Mouse (Mus musculus) neutrophil, adult 5-6 weeks (primary cell): Measurements from ENCODE around the gene Gimap1. TPM values are rescaled to one million over a fixed set of nuclear protein-coding genes. Genes with fewer than 3 reads are reported as not detected.

Experiments used
- ATAC-seq: fragments of 151-379, 151-347 bp; 2 replicates; pipeline ENCODE4 v1.8.0; 2017; ENCODE audit warnings: mild to moderate bottlenecking, moderate TSS enrichment; ENCODE audit not compliant: insufficient number of reproducible peaks, poor library complexity, low FRiP score, severe bottlenecking; ENCODE audit errors: extremely low read depth
- total RNA-seq: library from RNA; stranded (forward); fragments of 200-1000 nt; gene quantifications from 2 replicates; pipeline ENCODE4 v1.2.3, GENCODE M21; 2017

Gimap1 gene
- 288 and 296 TPM in 2 replicates for total RNA-seq

DNA sequence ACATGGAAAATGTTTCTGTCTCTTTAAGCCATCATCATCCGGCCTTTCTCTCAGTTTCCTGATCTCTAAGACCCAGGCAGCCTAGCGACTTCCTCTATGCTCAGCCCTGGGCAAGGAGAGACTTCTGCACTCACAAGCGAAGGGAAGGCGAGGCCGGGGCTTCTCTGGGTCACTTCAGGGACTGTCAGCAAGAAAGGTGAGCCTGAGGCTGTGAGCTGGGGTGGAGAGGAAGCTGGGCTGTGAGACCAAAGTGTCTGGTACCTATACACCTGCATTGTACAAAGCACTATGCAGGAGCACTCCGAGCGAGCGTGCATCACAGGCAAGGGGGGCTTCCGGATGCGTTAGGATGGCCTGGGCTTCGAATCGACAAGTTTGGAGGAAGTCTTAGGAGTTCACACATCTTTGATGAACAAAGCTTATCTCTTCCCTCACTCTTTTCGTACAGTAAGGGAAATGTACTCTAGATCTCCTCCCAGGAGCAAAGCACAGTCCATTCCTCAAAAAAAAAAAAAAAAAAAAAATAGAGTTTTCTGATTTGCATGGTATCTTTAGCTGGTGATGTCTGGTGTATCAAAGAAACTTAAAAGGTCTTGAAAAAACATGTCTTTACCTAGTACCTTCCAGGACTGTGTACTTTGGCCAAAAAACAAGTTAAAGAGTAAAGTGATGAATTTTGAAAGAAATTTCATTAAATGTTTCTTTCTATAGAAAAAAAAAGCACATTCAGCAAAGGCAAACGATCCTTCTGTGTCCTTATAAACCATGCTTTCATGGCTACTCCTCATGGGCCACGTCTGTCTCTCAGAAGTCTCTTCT is at the start of gene Gimap1:
TSS of gene Gimap1 (plus strand) at position 94 of the 819 bp plus-strand sequence.
- peak; percentile 71; the same call in 1 of the 2 replicates for ATAC-seq

DNA sequence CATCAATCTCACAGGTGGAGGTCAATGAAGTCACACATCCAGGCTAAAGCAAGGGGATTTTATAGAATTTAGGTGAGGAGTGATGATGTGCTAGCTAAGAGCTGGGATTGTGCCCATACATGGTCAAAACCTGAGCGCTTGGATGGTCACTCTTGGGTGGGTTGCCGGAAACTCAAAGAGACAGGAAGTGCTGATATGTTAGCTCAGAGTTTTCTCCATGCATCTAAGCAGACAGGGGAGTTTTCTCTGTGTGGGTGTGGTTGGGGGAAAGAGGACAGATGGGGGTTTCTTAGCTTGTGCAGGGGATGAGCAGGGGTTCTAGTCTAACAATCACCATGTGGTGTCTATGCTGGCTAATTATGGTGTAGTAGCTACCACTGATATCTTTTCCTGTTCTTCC is 49.5 kb upstream of the Gimap1 start:
- ATAC-seq, result 0 out of 2 replicates have a peak, but pooled peaks have one; percentile 19

DNA sequence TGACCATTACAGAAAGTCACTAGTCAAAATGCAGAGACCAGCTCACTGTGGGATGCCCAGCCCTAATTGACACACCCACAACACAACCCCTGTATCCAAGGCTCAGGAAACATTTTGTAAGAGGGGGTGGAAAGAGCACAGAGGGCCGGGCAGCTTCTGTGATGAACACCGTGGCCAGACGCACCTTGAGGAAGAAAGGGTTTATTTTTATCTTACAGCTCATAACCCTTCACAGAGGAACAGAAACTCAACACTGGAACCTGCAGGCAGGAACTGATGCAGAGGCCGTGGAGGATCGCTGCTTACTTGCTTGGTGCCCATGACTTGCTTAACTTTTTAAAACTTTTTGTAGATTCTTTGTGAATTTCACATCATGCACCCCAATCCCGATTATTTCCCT is 45.9 kb upstream of the Gimap1 start:
- peak; percentile 70 for ATAC-seq

DNA sequence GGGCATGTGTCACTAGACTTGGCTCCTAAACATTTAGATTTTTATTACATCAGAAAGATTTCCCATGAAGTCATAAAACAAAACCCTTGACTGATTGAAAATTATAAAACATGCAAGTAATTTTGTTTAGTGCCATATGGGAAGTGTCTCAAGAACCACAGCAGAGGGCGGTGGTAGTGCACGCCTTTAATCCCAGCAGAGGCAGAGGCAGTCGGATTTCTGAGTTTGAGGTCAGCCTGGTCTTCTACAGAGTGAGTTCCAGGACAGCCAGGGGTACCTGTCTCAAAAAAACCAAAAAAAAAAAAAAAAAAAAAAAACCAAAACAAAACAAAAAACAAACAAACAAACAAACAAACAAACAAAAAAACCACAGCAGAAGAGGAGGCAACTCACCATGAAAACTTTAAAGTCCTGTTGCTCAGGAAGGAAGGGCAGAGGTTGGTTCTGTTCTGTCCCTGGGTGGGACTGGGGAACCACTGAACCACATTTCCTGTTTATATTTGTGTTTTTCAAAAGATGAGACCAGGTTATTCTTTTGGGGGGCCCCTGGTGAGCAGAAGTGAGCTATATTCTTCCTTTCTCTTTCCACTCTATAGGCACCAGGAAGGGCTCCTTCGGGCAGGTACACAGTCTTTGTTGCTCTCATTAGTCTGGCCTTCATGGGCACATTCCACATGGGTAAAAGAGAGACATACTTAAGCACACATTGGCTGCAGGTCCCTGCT is 41.9 kb upstream of the Gimap1 start:
- ATAC-seq, result no peak

- no peak for ATAC-seq
Measured at GRCm38 (mm10) chr6:48697555-48697930, 41.3 kb upstream of the Gimap1 start.

GRCm38 (mm10) chr6:48698066-48698856 is 40.6 kb upstream of the Gimap1 start:
- ATAC-seq, result no peak

DNA sequence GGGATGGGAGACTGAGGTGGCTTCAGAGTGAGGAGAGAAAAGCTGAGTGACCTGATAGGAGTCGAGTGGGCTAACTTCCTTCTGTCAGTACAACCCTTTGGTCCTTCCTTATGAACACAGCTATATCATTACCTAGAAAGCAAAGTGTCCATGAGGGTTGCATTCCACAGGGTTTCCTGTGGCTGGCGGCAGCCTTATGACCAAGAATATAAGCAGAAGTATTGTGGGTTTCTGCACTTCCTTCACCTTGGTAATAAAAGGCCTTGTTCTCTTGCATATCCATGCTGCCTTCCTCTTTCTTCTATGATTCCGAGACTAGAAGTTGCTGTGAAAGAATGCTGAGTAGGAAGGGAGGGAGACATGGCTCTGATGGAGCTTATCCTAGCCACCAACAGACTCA is 40.0 kb upstream of the Gimap1 start:
- ATAC-seq, result no peak

DNA sequence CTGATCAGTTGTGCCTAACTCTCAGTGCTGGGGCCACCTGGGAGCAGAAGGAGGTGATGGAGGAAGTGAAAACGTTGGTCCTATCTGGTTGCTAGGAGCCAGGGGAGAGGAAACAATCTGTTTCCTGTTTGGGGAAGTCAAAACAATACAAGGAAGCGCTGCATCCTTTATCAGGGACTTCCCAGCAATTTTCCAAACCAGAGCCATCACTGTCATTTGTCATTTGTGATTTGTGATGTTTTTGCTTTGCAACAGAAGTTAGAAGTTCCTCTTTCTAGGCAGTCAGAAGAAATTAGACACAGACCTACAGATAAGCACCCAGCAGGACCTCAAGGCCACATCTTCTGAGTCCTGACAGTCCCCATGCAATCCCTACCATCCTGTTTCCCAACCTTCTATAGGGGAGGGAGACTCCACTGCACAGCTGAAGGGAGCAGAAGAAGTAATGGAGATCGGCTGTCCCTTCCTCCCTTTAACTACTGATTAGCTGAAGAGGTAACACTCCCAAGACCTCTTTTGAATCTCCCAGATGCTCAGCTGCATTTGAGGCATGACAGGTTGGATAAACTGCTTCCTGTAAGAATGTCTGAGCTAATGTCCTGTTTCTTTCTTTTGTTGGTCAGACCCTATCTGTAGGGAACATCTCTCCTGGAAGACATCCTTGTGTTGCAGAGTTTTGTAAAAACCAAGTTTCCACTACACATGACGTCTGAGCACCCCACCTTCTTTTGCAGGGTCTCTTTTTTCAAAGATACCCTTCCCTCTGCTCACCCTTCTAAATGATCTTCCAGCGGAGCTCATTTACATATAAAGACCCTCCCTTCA is 38.4 kb upstream of the Gimap1 start:
- peak; percentile 59 for ATAC-seq

DNA sequence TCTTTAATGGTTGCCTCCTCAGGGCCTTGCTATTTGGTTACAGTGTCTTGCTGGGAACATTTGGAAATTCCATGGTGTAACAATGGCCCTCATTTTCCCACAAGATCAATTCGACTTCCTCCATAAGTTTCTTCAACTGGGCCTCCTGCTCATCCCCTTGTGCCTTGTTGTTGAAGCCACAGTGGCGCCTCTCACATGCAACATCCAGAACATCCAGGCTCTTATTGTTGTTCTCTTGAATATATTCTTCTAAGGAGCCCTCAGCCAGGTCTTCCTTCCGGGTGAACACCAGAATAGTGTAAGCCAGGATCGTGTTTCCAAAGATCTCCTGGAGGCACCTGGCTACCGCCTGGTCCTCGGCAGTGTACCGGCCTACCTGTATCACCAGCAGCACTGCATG is 36.7 kb upstream of the Gimap1 start:
- ATAC-seq, result no peak

DNA sequence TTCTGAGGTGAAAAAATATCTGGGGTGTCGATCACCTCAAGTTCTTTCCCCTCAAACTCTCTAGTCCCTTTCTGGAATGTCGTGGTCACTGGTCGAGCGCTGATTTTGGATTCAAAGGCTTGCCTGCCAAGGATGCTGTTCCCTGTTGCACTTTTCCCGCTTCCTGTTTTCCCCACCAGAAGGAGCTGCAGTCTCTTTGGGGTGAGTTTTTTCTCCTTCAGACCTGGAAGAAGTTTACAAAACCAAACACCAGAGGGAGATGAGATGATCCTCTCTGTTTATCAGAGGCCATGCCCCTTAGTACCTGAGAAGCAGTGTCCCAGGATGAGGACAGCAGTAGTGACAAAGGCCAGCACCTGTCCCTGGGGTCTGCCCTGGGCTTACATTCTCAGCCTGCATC is 36.3 kb upstream of the Gimap1 start:
- ATAC-seq, result no peak

DNA sequence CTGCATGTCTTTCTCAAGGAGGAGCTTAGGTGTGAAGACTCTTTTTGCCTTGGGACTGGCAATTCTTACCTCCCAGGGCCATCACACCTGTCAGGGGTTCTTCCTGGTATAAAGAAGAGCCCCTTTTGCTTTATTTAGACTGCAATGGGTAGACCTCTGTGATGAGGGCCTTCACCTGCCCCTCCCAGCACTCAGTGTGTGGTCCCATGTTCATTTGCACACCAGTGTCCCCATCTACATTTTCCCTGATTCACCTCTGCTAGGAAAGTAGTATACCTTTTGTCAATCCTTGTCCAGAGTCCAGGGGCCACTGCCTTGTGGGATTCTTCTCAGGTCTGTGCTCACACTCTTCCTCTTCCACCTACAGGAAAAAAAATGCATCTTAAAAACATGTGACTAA is 34.7 kb upstream of the Gimap1 start:
- ATAC-seq, result no peak

- ATAC-seq, result no peak
Measured at GRCm38 (mm10) chr6:48706130-48706529, 32.7 kb upstream of the Gimap1 start.

GRCm38 (mm10) chr6:48718455-48718854 is 20.4 kb upstream of the Gimap1 start, which contains the start of the genes Gm28053 and Gimap7:
Gm28053 (plus strand) TSS chr6:48718607.
Gimap7 (plus strand) TSS chr6:48718621.
- peak; percentile 84 for ATAC-seq

DNA sequence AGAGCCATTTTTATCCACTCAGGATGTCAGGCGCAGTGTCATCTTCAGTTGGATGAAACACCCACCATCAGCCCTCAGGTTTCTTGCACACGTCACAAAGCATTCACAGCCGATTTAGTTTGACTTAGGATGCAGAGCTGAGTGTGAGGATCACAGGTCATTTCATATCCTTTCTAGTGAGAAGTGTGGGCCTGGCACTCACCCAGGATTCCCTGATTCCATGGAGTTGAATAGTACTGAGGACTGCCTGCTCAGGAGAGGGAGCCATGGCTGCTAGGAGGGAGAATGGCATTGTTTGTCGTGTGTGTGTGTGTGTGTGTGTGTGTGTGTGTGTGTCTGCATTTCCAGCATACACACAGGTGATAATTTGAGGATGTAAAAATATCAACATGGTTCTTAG is 18.5 kb upstream of the Gimap1 start:
- no peak for ATAC-seq

GRCm38 (mm10) chr6:48723468-48723867 is 15.4 kb upstream of the Gimap1 start:
- no peak for ATAC-seq

DNA sequence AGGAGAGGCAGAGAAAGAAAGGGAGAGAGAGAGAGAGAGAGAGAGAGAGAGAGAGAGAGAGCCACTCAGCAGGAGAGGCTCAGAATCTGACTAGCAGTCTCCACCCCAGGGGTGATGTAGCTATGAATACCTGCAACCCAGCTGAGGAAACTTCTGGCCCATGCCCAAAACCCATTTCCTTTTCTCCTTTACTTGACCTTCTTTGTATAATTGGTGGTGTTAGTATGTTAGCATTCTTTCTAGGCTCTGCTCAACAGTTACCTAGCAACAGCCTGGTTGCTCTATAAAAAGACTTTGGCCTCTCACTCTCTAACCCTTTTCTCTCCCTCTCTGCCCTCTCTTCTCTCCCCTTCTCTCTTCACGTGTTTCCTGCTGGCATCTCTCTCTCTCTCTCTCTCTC is 13.4 kb upstream of the Gimap1 start:
- peak; percentile 83 for ATAC-seq

GRCm38 (mm10) chr6:48727761-48728160 is 11.1 kb upstream of the Gimap1 start:
- peak; percentile 23; the same call in 1 of the 2 replicates for ATAC-seq

- ATAC-seq, result peak; percentile 93
Measured at GRCm38 (mm10) chr6:48732864-48733304, 6.0 kb upstream of the Gimap1 start.
